Mouse (Mus musculus): ENCODE data around the gene Tead4.

DNA sequence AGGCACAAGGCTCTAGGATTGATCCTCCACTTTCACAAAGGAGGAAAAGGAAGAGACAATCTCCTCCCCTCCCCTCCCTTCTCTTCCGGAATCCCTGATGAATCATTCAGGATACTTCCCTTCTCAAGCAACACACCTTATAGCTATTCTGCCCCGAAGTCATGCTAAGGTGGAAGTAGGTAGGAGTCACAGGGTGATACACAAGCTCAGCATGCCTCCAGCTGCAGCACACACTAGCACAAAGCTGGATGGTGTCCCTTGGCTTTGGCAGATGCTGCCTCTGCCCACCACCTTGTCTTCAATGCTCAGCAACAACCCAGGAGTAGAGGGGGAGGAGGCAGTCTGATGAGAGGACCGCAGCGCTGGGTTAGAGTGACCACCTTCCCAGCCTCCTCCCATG lies 21.5 kb downstream of the Tead4 start:
- TF ChIP-seq TCF12 (IDR thresholded peaks at IDR 0.05; ENCODE audit: insufficient read depth, poor library complexity, severe bottlenecking) (no peak), POLR2A (IDR thresholded peaks at IDR 0.05; ENCODE audit: insufficient read length, low read depth) (no peak), E2F4 (IDR thresholded peaks at IDR 0.05; ENCODE audit: insufficient read depth) (no peak), SRF (IDR thresholded peaks at IDR 0.05; ENCODE audit: control insufficient read depth, insufficient read length, low read depth) (no peak), REST (IDR thresholded peaks at IDR 0.05; ENCODE audit: insufficient read depth, insufficient read length) (no peak), MAX (IDR thresholded peaks at IDR 0.05; ENCODE audit: low read depth) (no peak), MYOD1 (IDR thresholded peaks at IDR 0.05; ENCODE audit: control insufficient read depth in 1 of 3, insufficient read length in 2 of 3, low read depth in 2 of 3) (no peak), USF1 (IDR thresholded peaks at IDR 0.05; ENCODE audit: low read depth) (no peak), CEBPB (IDR thresholded peaks at IDR 0.05; ENCODE audit: insufficient read depth, poor library complexity, severe bottlenecking) (no peak)
